Mouse (Mus musculus) heart, embryonic 13.5 days (tissue): ENCODE measurements around the gene Celf3. TPM values are rescaled to one million over a fixed set of nuclear protein-coding genes. Genes with fewer than 3 reads are reported as not detected.

Experiments
- ATAC-seq: fragments of 200-750 bp; cut with Nextera tagmentation; 2 replicates; pipeline ENCODE4 v1.8.0; 2017; ENCODE audit warnings: moderate TSS enrichment; ENCODE audit not compliant: insufficient number of reproducible peaks, low FRiP score, low TSS enrichment; ENCODE audit errors: extremely low read depth
- H3K27ac ChIP-seq: fragments of 300-500 bp; sonication (generic); replicated peaks from 2 replicates; pipeline ENCODE4 v1.5.1; 2015; ENCODE audit warnings: moderate library complexity, mild to moderate bottlenecking, inconsistent platforms
- H3K27me3 ChIP-seq: fragments of 300-500 bp; sonication (generic); replicated peaks from 2 replicates; pipeline ENCODE4 v1.6.1; 2015; ENCODE audit warnings: mild to moderate bottlenecking, inconsistent platforms
- H3K36me3 ChIP-seq: fragments of 300-500 bp; sonication (generic); 2 replicates; pipeline ENCODE4 v1.6.1; 2015; ENCODE audit warnings: mild to moderate bottlenecking, inconsistent platforms
- H3K4me1 ChIP-seq: fragments of 300-500 bp; sonication (generic); 2 replicates; pipeline ENCODE4 v1.6.1; 2015; ENCODE audit warnings: inconsistent platforms
- H3K4me2 ChIP-seq: fragments of 300-500 bp; sonication (generic); 2 replicates; pipeline ENCODE4 v1.6.1; 2015; ENCODE audit warnings: inconsistent platforms, mild to moderate bottlenecking, moderate library complexity
- H3K4me3 ChIP-seq: fragments of 300-500 bp; sonication (generic); 2 replicates; pipeline ENCODE4 v1.5.1; 2015; ENCODE audit warnings: moderate library complexity, mild to moderate bottlenecking, inconsistent platforms
- H3K9ac ChIP-seq: fragments of 300-500 bp; sonication (generic); 2 replicates; pipeline ENCODE4 v1.6.1; 2015; ENCODE audit warnings: inconsistent platforms, mild to moderate bottlenecking, moderate library complexity
- H3K9me3 ChIP-seq: fragments of 300-500 bp; sonication (generic); 2 replicates; pipeline ENCODE4 v1.6.1; 2016; ENCODE audit warnings: inconsistent platforms
- WGBS: fragments of 180-500 bp; shearing (Covaris S2); methylation state at CpG from one replicate; pipeline ENCODE4 v1.1.7; 2015; ENCODE audit warnings: mixed read lengths; 5-methylcytosine and 5-hydroxymethylcytosine counted together
- polyA plus RNA-seq: library from polyadenylated mRNA; unstranded; fragments of >200 nt; fragmentation: Nextera tagmentation; extraction: Ambion mirVana; gene quantifications from 2 replicates; pipeline ENCODE4 v1.2.1, GENCODE M21; 2015

Gene Celf3
- polyA plus RNA-seq, 1 experiment from 2014 or later: 1.5 TPM

GRCm38 (mm10) chr3:94480291-94480884, 2.3 kb downstream of the Celf3 start, which contains the start of gene Riiad1:
Gene Riiad1 (minus strand): TSS chr3:94480341.
- Histone ChIP-seq H3K27me3 (peaks cover 37% of the 10 kb centered on the region), H3K9me3 (no peaks in the 10 kb centered on the region), H3K36me3 (no peaks in the 10 kb centered on the region), H3K4me1 (peaks cover 36% of the 10 kb centered on the region), H3K27ac (no peak within 1 kb of the TSS), H3K4me3 (peak within 1 kb of the TSS; percentile 38), H3K9ac (no peak within 1 kb of the TSS), H3K4me2 (peak within 1 kb of the TSS; percentile 64)
- 8% methylated on average over 16 of the region's 16 CpGs for WGBS
- no peak for ATAC-seq

GRCm38 (mm10) chr3:94481429-94481828, 3.3 kb downstream of the Celf3 start:
- peaks cover 36% of the 10 kb centered on the region for H3K4me1 ChIP-seq
- H3K27me3 ChIP-seq: peaks cover 37% of the 10 kb centered on the region
- ATAC-seq: no peak
- no peak overlapping the region for H3K4me3 ChIP-seq
- no peaks in the 10 kb centered on the region for H3K36me3 ChIP-seq
- H3K4me2 ChIP-seq: no peak overlapping the region
- H3K9me3 ChIP-seq: no peaks in the 10 kb centered on the region
- no peak overlapping the region for H3K9ac ChIP-seq
- WGBS: 44% methylated on average over 4 of the region's 4 CpGs
- H3K27ac ChIP-seq: no peak overlapping the region

GRCm38 (mm10) chr3:94482764-94483385, 4.8 kb downstream of the Celf3 start:
- Histone ChIP-seq H3K9ac (no peak overlapping the region), H3K27ac (no peak overlapping the region), H3K4me1 (peaks cover 43% of the 10 kb centered on the region), H3K27me3 (peaks cover 37% of the 10 kb centered on the region), H3K4me2 (no peak overlapping the region), H3K9me3 (no peaks in the 10 kb centered on the region), H3K4me3 (no peak overlapping the region), H3K36me3 (no peaks in the 10 kb centered on the region)
- no peak for ATAC-seq
- 71% methylated on average over 17 of the region's 17 CpGs for WGBS

GRCm38 (mm10) chr3:94483790-94484439, 5.8 kb downstream of the Celf3 start:
- no peak for ATAC-seq
- H3K36me3 ChIP-seq: no peaks in the 10 kb centered on the region
- peaks cover 26% of the 10 kb centered on the region for H3K27me3 ChIP-seq
- no peak overlapping the region for H3K27ac ChIP-seq
- no peak overlapping the region for H3K4me3 ChIP-seq
- no peak overlapping the region for H3K9ac ChIP-seq
- H3K9me3 ChIP-seq: no peaks in the 10 kb centered on the region
- no peak overlapping the region for H3K4me2 ChIP-seq
- WGBS: 28% methylated on average over 20 of the region's 20 CpGs
- H3K4me1 ChIP-seq: peaks cover 40% of the 10 kb centered on the region

- peaks cover 3% of the 10 kb centered on the region; the same call in 1 of the 2 replicates for H3K36me3 ChIP-seq
- no peak overlapping the region for H3K9ac ChIP-seq
- no peaks in the 10 kb centered on the region for H3K9me3 ChIP-seq
- no peak overlapping the region for H3K27ac ChIP-seq
- H3K4me3 ChIP-seq: no peak overlapping the region
- no peak overlapping the region for H3K4me2 ChIP-seq
- no peak for ATAC-seq
- H3K27me3 ChIP-seq: peaks cover 6% of the 10 kb centered on the region
- peaks cover 27% of the 10 kb centered on the region for H3K4me1 ChIP-seq
- WGBS: 64% methylated on average over 7 of the region's 7 CpGs
Observed at GRCm38 (mm10) chr3:94485922-94486321, 7.8 kb downstream of the Celf3 start.

GRCm38 (mm10) chr3:94487581-94487980, 9.5 kb downstream of the Celf3 start:
- Histone ChIP-seq H3K27me3 (no peaks in the 10 kb centered on the region), H3K4me3 (no peak overlapping the region), H3K9me3 (no peaks in the 10 kb centered on the region), H3K36me3 (peaks cover 4% of the 10 kb centered on the region; the same call in 1 of the 2 replicates), H3K4me1 (peaks cover 21% of the 10 kb centered on the region), H3K4me2 (no peak overlapping the region), H3K9ac (no peak overlapping the region), H3K27ac (no peak overlapping the region)
- no peak for ATAC-seq
- 55% methylated on average over 6 of the region's 6 CpGs for WGBS

GRCm38 (mm10) chr3:94497162-94497561, 19.1 kb downstream of the Celf3 start:
- no peak overlapping the region for H3K9ac ChIP-seq
- no peaks in the 10 kb centered on the region for H3K4me1 ChIP-seq
- 80% methylated on average over 4 of the region's 4 CpGs for WGBS
- H3K9me3 ChIP-seq: no peaks in the 10 kb centered on the region
- H3K36me3 ChIP-seq: peaks cover 81% of the 10 kb centered on the region
- no peak overlapping the region for H3K4me3 ChIP-seq
- H3K27me3 ChIP-seq: no peaks in the 10 kb centered on the region
- no peak for ATAC-seq
- H3K4me2 ChIP-seq: no peak overlapping the region
- H3K27ac ChIP-seq: no peak overlapping the region

GRCm38 (mm10) chr3:94502243-94502642, 24.1 kb downstream of the Celf3 start:
- no peak overlapping the region for H3K4me2 ChIP-seq
- 75% methylated on average over 3 of the region's 3 CpGs for whole genome bisulfite sequencing
- H3K4me3 ChIP-seq: no peak overlapping the region
- no peak overlapping the region for H3K27ac ChIP-seq
- no peak overlapping the region for H3K9ac ChIP-seq
- H3K4me1 ChIP-seq: no peaks in the 10 kb centered on the region
- H3K36me3 ChIP-seq: peaks cover 66% of the 10 kb centered on the region
- no peaks in the 10 kb centered on the region for H3K27me3 ChIP-seq
- H3K9me3 ChIP-seq: peaks cover 5% of the 10 kb centered on the region; the same call in 1 of the 2 replicates
- no peak for ATAC-seq

GRCm38 (mm10) chr3:94506664-94507063, 28.6 kb downstream of the Celf3 start:
- peaks cover 71% of the 10 kb centered on the region for H3K36me3 ChIP-seq
- no peak overlapping the region for H3K4me2 ChIP-seq
- 90% methylated on average over 1 of the region's 1 CpGs for WGBS
- H3K4me1 ChIP-seq: no peaks in the 10 kb centered on the region
- no peak for ATAC-seq
- H3K9me3 ChIP-seq: peaks cover 5% of the 10 kb centered on the region; the same call in 1 of the 2 replicates
- no peak overlapping the region for H3K27ac ChIP-seq
- no peak overlapping the region for H3K9ac ChIP-seq
- no peak overlapping the region for H3K4me3 ChIP-seq
- H3K27me3 ChIP-seq: no peaks in the 10 kb centered on the region

GRCm38 (mm10) chr3:94526731-94527130, 48.6 kb downstream of the Celf3 start:
- Histone ChIP-seq H3K4me2 (no peak overlapping the region), H3K4me1 (no peaks in the 10 kb centered on the region), H3K9me3 (no peaks in the 10 kb centered on the region), H3K4me3 (no peak overlapping the region), H3K27me3 (no peaks in the 10 kb centered on the region), H3K9ac (no peak overlapping the region), H3K27ac (no peak overlapping the region), H3K36me3 (peaks cover 53% of the 10 kb centered on the region)
- 72% methylated on average over 2 of the region's 2 CpGs for WGBS
- ATAC-seq: no peak

GRCm38 (mm10) chr3:94533968-94534367, 55.9 kb downstream of the Celf3 start:
- Histone ChIP-seq H3K4me2 (no peak overlapping the region), H3K27me3 (no peaks in the 10 kb centered on the region), H3K9me3 (no peaks in the 10 kb centered on the region), H3K36me3 (peaks cover 25% of the 10 kb centered on the region), H3K4me3 (no peak overlapping the region), H3K9ac (no peak overlapping the region), H3K4me1 (0 out of 2 replicates have a peak, but pooled peaks cover 4% of the 10 kb centered on the region), H3K27ac (no peak overlapping the region)
- no peak for ATAC-seq
